Mouse (Mus musculus) thymus, adult 2 months (tissue): ENCODE measurements around the gene Jund.

Source experiments
- CTCF ChIP-seq: fragments of 200-500 bp; IDR thresholded peaks from 2 replicates; pipeline ENCODE4 v1.5.1; 2012; ENCODE audit warnings: mild to moderate bottlenecking, control low read depth, low read length, moderate library complexity, borderline replicate concordance; ENCODE audit not compliant: control insufficient read depth, poor library complexity, insufficient read depth; ENCODE audit errors: extremely low read depth
- POLR2A ChIP-seq: fragments of 200-500 bp; IDR thresholded peaks from 2 replicates; pipeline ENCODE4 v1.6.1; 2012; ENCODE audit warnings: mild to moderate bottlenecking, low read length, control low read depth, moderate library complexity; ENCODE audit not compliant: control insufficient read depth, poor library complexity, insufficient read depth; ENCODE audit errors: extremely low read depth

GRCm38 (mm10) chr8:70715086-70715485 lies 16.3 kb downstream of the Jund start:
- TF ChIP-seq CTCF (no peak), POLR2A (no peak)
